Mouse (Mus musculus): ENCODE data around the gene Gm44502. TPM values are rescaled to one million over a fixed set of nuclear protein-coding genes. Genes with fewer than 3 reads are reported as not detected.

Gene Gm44502
- polyA plus RNA-seq, 1 experiment from 2014 or later = not detected

- H3K9me3 ChIP-seq (replicated peaks) = no peaks in the 10 kb centered on the region
- H3K4me2 ChIP-seq = no peak overlapping the region
- H3K36me3 ChIP-seq (ENCODE audit: poor library complexity, severe bottlenecking) = peaks cover 5% of the 10 kb centered on the region
- 0 out of 2 replicates have a peak, but pooled peaks have one; percentile 17 for ATAC-seq
- H3K4me3 ChIP-seq = no peak overlapping the region
- H3K27ac ChIP-seq = no peak overlapping the region
- H3K4me1 ChIP-seq = peaks cover 4% of the 10 kb centered on the region
- H3K9ac ChIP-seq = no peak overlapping the region
- H3K27me3 ChIP-seq = no peaks in the 10 kb centered on the region
- 33% methylated on average over 2 of the region's 2 CpGs for WGBS
Observed at GRCm38 (mm10) chr15:89468577-89468976, 39.1 kb upstream of the Gm44502 start.

- ATAC-seq = peak; percentile 66; the same call in 1 of the 2 replicates
- H3K27ac ChIP-seq = no peak overlapping the region; the same call in 1 of the 2 replicates
- 7% methylated on average over 1 of the region's 1 CpGs for WGBS
Observed at GRCm38 (mm10) chr15:89465052-89465451, 35.6 kb upstream of the Gm44502 start.

GRCm38 (mm10) chr15:89463334-89464235, 34.1 kb upstream of the Gm44502 start:
- H3K4me2 ChIP-seq = no peak overlapping the region
- H3K4me1 ChIP-seq = peaks cover 4% of the 10 kb centered on the region
- 67% methylated on average over 5 of the region's 5 CpGs for WGBS
- H3K27ac ChIP-seq = no peak overlapping the region
- H3K9ac ChIP-seq = no peak overlapping the region
- H3K9me3 ChIP-seq (replicated peaks) = no peaks in the 10 kb centered on the region
- no peak for ATAC-seq
- H3K4me3 ChIP-seq = no peak overlapping the region
- H3K36me3 ChIP-seq (ENCODE audit: poor library complexity, severe bottlenecking) = peaks cover 53% of the 10 kb centered on the region
- no peaks in the 10 kb centered on the region for H3K27me3 ChIP-seq

More at GRCm38 (mm10) chr15:89465052-89465451, 35.6 kb upstream of the Gm44502 start:
- H3K4me3 ChIP-seq = no peak overlapping the region
- H3K9ac ChIP-seq = no peak overlapping the region
- no peak overlapping the region for H3K4me2 ChIP-seq
- peaks cover 4% of the 10 kb centered on the region for H3K4me1 ChIP-seq
- H3K36me3 ChIP-seq (ENCODE audit: poor library complexity, severe bottlenecking) = peaks cover 38% of the 10 kb centered on the region
- no peaks in the 10 kb centered on the region for H3K27me3 ChIP-seq
- H3K9me3 ChIP-seq (replicated peaks) = no peaks in the 10 kb centered on the region

GRCm38 (mm10) chr15:89462176-89462575, 32.7 kb upstream of the Gm44502 start:
- Histone ChIP-seq H3K4me1 (peaks cover 4% of the 10 kb centered on the region), H3K4me3 (no peak overlapping the region), H3K36me3 (ENCODE audit: poor library complexity, severe bottlenecking) (peaks cover 67% of the 10 kb centered on the region), H3K27ac (no peak overlapping the region), H3K4me2 (no peak overlapping the region), H3K9me3 (replicated peaks) (no peaks in the 10 kb centered on the region), H3K27me3 (no peaks in the 10 kb centered on the region), H3K9ac (no peak overlapping the region)
- ATAC-seq = no peak
- 84% methylated on average over 7 of the region's 7 CpGs for WGBS

GRCm38 (mm10) chr15:89461321-89461720, 31.8 kb upstream of the Gm44502 start:
- H3K4me1 ChIP-seq = peaks cover 6% of the 10 kb centered on the region
- H3K36me3 ChIP-seq (ENCODE audit: poor library complexity, severe bottlenecking) = peaks cover 75% of the 10 kb centered on the region
- no peak for ATAC-seq
- 89% methylated on average over 15 of the region's 15 CpGs for WGBS
- H3K4me3 ChIP-seq = no peak overlapping the region
- H3K27me3 ChIP-seq = no peaks in the 10 kb centered on the region
- H3K9ac ChIP-seq = no peak overlapping the region
- no peak overlapping the region for H3K27ac ChIP-seq
- no peaks in the 10 kb centered on the region for H3K9me3 ChIP-seq (replicated peaks)
- no peak overlapping the region for H3K4me2 ChIP-seq

GRCm38 (mm10) chr15:89460298-89460697, 30.8 kb upstream of the Gm44502 start:
- H3K9me3 ChIP-seq (replicated peaks) = no peaks in the 10 kb centered on the region
- ATAC-seq = no peak
- no peak overlapping the region for H3K4me3 ChIP-seq
- H3K27ac ChIP-seq = no peak overlapping the region
- H3K36me3 ChIP-seq (ENCODE audit: poor library complexity, severe bottlenecking) = peaks cover 76% of the 10 kb centered on the region
- no peaks in the 10 kb centered on the region for H3K27me3 ChIP-seq
- H3K4me1 ChIP-seq = peaks cover 15% of the 10 kb centered on the region
- WGBS = 80% methylated on average over 10 of the region's 10 CpGs
- H3K9ac ChIP-seq = no peak overlapping the region
- H3K4me2 ChIP-seq = no peak overlapping the region

GRCm38 (mm10) chr15:89459821-89460220, 30.3 kb upstream of the Gm44502 start:
- H3K4me3 ChIP-seq = no peak overlapping the region
- no peak overlapping the region for H3K9ac ChIP-seq
- H3K27ac ChIP-seq = no peak overlapping the region
- H3K9me3 ChIP-seq (replicated peaks) = no peaks in the 10 kb centered on the region
- no peaks in the 10 kb centered on the region for H3K27me3 ChIP-seq
- H3K4me1 ChIP-seq = peaks cover 16% of the 10 kb centered on the region
- no peak for ATAC-seq
- H3K36me3 ChIP-seq (ENCODE audit: poor library complexity, severe bottlenecking) = peaks cover 76% of the 10 kb centered on the region
- WGBS = 91% methylated on average over 7 of the region's 7 CpGs
- no peak overlapping the region for H3K4me2 ChIP-seq

GRCm38 (mm10) chr15:89458942-89459341, 29.4 kb upstream of the Gm44502 start:
- no peak for ATAC-seq
- peaks cover 73% of the 10 kb centered on the region for H3K36me3 ChIP-seq (ENCODE audit: poor library complexity, severe bottlenecking)
- H3K4me1 ChIP-seq = peaks cover 20% of the 10 kb centered on the region
- H3K4me2 ChIP-seq = no peak overlapping the region
- no peak overlapping the region for H3K4me3 ChIP-seq
- no peaks in the 10 kb centered on the region for H3K9me3 ChIP-seq (replicated peaks)
- H3K9ac ChIP-seq = no peak overlapping the region
- no peak overlapping the region for H3K27ac ChIP-seq
- no peaks in the 10 kb centered on the region for H3K27me3 ChIP-seq
- WGBS = 94% methylated on average over 15 of the region's 15 CpGs

- no peaks in the 10 kb centered on the region for H3K9me3 ChIP-seq (replicated peaks)
- peaks cover 44% of the 10 kb centered on the region for H3K36me3 ChIP-seq (ENCODE audit: poor library complexity, severe bottlenecking)
- H3K4me3 ChIP-seq = peak overlapping the region; percentile 85
- no peak for ATAC-seq
- peak overlapping the region; percentile 88 for H3K9ac ChIP-seq
- no peak overlapping the region for H3K27ac ChIP-seq
- H3K4me1 ChIP-seq = peaks cover 26% of the 10 kb centered on the region
- 82% methylated on average over 6 of the region's 6 CpGs for WGBS
- H3K27me3 ChIP-seq = peaks cover 12% of the 10 kb centered on the region
- H3K4me2 ChIP-seq = peak overlapping the region; percentile 88
Observed at GRCm38 (mm10) chr15:89455642-89456041, 26.1 kb upstream of the Gm44502 start.

GRCm38 (mm10) chr15:89454857-89455256, 25.4 kb upstream of the Gm44502 start:
- H3K9me3 ChIP-seq (replicated peaks) = no peaks in the 10 kb centered on the region
- peaks cover 36% of the 10 kb centered on the region for H3K36me3 ChIP-seq (ENCODE audit: poor library complexity, severe bottlenecking)
- peak overlapping the region; percentile 31; the same call in 1 of the 2 replicates for H3K27ac ChIP-seq
- 7% methylated on average over 4 of the region's 6 CpGs for WGBS
- H3K27me3 ChIP-seq = peaks cover 12% of the 10 kb centered on the region
- H3K4me1 ChIP-seq = peaks cover 26% of the 10 kb centered on the region
- peak overlapping the region; percentile 85 for H3K4me3 ChIP-seq
- peak overlapping the region; percentile 88 for H3K4me2 ChIP-seq
- ATAC-seq = peak; percentile 36
- peak overlapping the region; percentile 88 for H3K9ac ChIP-seq

GRCm38 (mm10) chr15:89453865-89454478, 24.5 kb upstream of the Gm44502 start, which contains the start of gene Mapk8ip2:
Gene Mapk8ip2 (plus strand): TSS chr15:89453913.
- WGBS = under 1% methylated on average over 53 of the region's 53 CpGs
- peak; percentile 85 for ATAC-seq
- peak within 1 kb of the TSS; percentile 88 for H3K9ac ChIP-seq
- peaks cover 18% of the 10 kb centered on the region for H3K27me3 ChIP-seq
- peak within 1 kb of the TSS; percentile 77 for H3K27ac ChIP-seq
- peak within 1 kb of the TSS; percentile 88 for H3K4me2 ChIP-seq
- H3K4me1 ChIP-seq = peaks cover 26% of the 10 kb centered on the region
- H3K4me3 ChIP-seq = peak within 1 kb of the TSS; percentile 85
- H3K36me3 ChIP-seq (ENCODE audit: poor library complexity, severe bottlenecking) = peaks cover 27% of the 10 kb centered on the region
- H3K9me3 ChIP-seq (replicated peaks) = no peaks in the 10 kb centered on the region
